Mouse (Mus musculus): ENCODE measurements around the gene Exoc2.

- TF ChIP-seq CTCF (conservative IDR thresholded peaks at IDR 0.05; ENCODE audit: insufficient read depth, insufficient read length, low read depth, low read length) (no peak), POLR2A (IDR thresholded peaks at IDR 0.05; ENCODE audit: low read depth, low read length) (no peak)
These were observed 181.2 kb downstream of the Exoc2 start for GRCm38 (mm10) chr13:30792741-30793140.

Data from kidney, adult 2 months (tissue).